Mouse (Mus musculus): ENCODE measurements around the gene Cdk15.

GRCm38 (mm10) chr1:59394616-59395015, 137.9 kb downstream of the Cdk15 start:
- TF ChIP-seq CTCF (IDR thresholded peaks at IDR 0.05; ENCODE audit: low read depth), result no peak
- TF ChIP-seq EP300 (IDR thresholded peaks at IDR 0.05; ENCODE audit: low read depth), result no peak

Data from heart, postnatal 0 days (tissue).